Mouse (Mus musculus) thymus, postnatal 4 days (tissue): ENCODE measurements around the gene Plpp1.

Experiments
- DNase-seq: peaks from one replicate; pipeline ENCODE4 v3.0.0; 2021

Plpp1 gene

GRCm38 (mm10) chr13:112818125-112818524, 17.5 kb downstream of the Plpp1 start:
- DNase-seq = no peak

DNA sequence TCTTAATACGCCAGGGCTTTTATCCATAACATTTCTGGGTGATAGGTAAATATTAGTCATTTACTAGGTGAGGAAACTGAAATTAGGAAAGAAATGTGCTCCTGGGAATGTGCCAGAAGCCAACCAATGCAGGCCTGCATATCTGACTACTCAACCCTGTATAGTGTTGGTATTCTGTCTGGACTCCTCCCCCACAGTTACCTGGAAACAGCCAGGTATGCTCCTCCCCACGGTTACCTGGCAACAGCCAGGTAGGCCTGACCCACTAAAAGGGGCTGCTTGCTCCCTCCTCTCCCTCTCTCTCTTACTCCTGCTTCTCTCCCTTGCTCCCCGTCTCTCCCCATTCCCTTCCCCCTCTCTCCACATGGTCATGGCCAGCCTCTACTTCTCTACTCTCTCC, 21.8 kb downstream of the Plpp1 start:
- no peak for DNase-seq

- no peak for DNase-seq
These were observed 22.8 kb downstream of the Plpp1 start for GRCm38 (mm10) chr13:112823236-112823910.

DNA sequence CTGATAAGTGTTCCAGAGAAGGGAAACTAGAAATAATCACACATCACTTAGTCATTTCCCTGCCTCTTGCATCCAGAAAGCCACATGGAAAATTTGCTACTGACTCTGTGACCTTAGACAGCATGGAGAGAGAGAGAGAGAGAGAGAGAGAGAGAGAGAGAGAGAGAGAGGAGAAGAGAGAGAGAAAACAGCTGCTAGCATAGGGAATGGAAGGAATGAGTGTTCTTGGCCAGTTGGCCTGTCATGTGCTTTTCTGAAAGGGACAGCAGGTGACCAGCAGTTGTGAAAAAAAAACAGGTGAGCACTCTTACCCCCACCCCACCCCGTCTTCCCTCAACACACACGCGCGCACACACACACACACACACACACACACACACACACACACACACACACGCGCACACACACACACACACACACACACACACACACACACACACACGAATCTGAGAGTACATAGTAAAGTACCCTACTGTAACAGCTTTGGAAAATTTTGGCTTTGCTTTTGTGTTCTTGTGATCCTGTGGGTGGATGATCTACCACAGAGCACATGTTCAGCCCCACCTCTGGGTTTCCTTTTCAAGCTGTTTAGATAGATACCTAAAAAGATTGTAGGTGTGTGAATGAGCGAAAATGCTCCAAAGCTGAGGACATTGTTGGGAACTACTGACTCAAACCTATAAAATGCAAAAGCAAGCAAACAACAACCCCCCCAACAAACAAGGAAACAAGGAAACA, 23.5 kb downstream of the Plpp1 start:
- DNase-seq = no peak

DNA sequence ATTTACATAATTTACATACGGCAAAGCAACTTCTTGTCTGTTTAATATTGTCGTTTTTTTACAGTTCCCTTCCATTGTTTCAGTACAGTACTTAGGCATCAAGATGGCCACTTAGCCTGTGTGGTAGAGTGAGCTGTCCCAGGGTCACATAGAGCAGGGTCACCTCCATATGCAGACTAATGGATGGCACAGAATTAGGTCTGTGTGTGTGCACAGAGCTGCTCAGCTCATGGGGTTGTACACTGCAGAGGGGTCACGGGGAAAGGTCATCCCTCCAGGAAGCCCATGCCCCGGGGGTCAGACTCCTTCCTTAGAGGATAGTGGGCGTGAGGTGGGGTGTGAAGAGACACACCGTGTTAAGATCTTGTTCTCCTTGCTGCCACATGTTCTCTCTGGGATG, 24.9 kb downstream of the Plpp1 start:
- no peak for DNase-seq

DNA sequence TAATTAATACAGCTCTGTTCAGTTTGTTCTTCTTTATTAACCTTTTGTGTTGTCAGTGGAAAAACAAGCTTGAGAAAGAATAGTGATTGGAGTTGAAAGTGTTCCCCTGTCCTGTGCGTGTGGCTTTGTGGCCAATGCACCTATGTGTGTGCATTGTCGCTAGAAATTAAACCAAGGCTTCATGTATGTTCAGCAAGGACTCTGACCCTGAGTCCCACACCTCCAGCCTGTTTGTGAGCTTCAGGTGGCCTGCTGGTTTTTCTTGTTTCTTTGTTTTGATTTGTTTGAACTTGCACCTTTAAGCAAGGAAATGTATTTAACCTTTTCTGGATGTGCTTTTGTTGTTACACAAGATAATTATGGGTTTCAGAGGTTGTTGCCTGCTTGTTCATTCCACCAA, 29.0 kb downstream of the Plpp1 start:
- DNase-seq = no peak

- no peak for DNase-seq
These were observed 32.0 kb downstream of the Plpp1 start for GRCm38 (mm10) chr13:112832589-112832988.

GRCm38 (mm10) chr13:112833253-112833894, 32.8 kb downstream of the Plpp1 start:
- no peak for DNase-seq

DNA sequence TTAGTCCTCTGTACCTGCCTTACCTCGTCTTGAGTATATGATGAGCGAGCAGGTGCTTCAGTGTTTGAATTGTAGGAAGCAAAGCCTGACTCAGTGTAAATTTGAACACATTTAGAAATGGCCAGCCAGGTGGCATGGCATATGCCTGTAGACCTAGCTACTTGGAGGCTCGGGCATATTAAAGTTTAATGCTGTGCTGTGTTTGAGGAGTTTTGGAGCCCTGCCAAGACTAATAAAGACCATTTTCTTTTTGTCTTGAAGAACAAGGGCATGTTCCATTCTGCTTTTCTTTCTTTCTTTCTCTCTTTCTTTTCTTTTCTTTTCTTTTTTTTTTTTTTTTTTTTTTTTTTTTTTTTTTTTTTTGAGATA, 33.3 kb downstream of the Plpp1 start:
- no peak for DNase-seq

GRCm38 (mm10) chr13:112835113-112835512, 34.5 kb downstream of the Plpp1 start:
- no peak for DNase-seq

DNA sequence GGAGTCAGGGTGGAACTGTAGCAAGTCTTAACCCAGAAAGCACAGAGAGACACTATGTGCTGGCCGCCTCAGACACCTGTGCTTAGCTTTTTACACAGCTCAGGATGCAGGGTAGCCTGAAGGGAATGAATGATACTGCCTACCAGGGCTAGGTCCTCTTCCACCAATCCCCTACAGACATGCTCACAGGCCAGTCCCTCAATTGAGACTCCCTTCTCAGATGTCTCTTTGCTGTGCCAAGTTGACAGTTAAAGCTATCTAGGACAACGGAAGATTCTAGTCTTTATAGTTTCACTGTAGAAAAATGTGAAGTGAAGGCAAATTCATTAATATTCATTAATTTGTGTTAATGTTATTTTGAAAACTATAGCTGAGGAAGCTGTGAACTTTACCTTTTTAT, 36.4 kb downstream of the Plpp1 start:
- no peak for DNase-seq

- DNase-seq = no peak
These were observed 37.1 kb downstream of the Plpp1 start for GRCm38 (mm10) chr13:112837621-112838155.

DNA sequence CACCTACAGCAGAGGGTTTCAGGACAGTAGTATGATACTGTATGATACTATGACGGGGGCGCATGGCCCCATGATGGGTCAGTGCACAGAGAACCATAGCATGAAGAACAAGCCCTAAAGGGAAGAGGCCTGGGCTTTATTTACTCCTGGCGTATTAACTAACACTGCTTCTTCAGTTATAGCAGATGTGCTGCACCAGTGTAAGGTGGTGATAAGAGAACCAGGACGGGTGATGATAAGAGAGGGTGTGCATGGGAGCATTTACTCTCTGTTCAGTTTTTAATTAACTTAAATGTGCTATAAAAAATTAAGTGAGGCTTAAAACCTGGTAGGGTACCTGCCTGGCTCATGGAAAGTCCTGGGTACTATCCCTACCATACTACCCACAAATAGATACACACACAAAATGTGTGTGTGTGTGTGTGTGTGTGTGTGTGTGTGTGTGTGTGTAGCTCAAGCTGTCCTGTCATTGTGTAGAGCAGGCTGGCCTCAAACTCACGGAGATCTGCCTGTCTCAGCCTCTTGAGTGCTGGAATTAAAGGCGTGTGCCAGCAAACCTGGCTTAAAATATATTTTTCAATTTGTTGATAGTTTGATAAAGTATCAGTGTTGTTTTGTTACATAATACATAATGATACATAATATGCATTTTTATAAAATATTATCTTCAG, 38.1 kb downstream of the Plpp1 start:
- no peak for DNase-seq

- no peak for DNase-seq
These were observed 39.9 kb downstream of the Plpp1 start for GRCm38 (mm10) chr13:112840241-112841087.

GRCm38 (mm10) chr13:112845931-112846330, 45.3 kb downstream of the Plpp1 start:
- no peak for DNase-seq

DNA sequence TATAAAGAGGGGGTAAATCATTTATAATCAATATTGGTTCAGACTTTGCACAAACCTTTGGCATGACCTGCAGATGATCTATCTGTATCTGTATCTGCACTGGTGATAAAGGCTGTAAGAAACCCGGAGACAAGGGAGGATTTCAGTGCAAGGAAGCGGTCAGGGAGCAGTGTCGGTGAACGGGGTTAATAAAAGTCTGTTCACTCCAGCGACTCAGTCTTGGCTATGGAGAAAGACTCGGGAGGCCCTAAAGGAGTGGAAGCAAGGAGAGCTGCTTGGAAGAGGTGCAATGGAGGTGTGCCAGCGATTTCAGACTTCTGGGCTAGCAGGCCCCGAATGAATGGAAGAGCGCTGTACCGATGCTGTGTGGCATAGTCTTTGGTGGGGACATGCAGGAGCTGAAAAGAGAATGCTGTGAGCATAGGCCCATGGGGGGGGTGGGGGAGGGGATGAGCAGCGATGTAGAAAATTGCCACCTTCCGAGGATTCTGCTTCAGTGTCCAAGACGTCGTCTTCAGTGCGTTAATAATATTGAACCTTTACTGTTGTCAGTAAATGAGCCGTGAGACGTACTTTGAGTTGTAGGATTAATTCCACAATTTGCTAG, 53.2 kb downstream of the Plpp1 start:
- DNase-seq = no peak

GRCm38 (mm10) chr13:112854402-112854801, 53.8 kb downstream of the Plpp1 start:
- no peak for DNase-seq

GRCm38 (mm10) chr13:112857921-112858320, 57.3 kb downstream of the Plpp1 start:
- DNase-seq = no peak

GRCm38 (mm10) chr13:112859574-112860134, 59.1 kb downstream of the Plpp1 start:
- no peak for DNase-seq

- no peak for DNase-seq
These were observed 59.8 kb downstream of the Plpp1 start for GRCm38 (mm10) chr13:112860370-112860769.

GRCm38 (mm10) chr13:112860911-112861310, 60.3 kb downstream of the Plpp1 start:
- DNase-seq = no peak
